Mouse (Mus musculus) frontal cortex, postnatal 25 days (tissue): ENCODE data around the gene Myg1.
A peak's percentile ranks its signal among the peaks of the same experiment; 100 is the strongest.
"Not testable (repeated sequence)": the region's sequence is repeated elsewhere in the genome, so short reads cannot be mapped to it uniquely, and the experiment has no call there.

Experiments used
- DNase-seq, 2 experiments: peaks; one replicate each; pipeline ENCODE4 v3.0.0; 2022; ENCODE audit warnings: low spot score in 2 of 2

Myg1 gene

GRCm38 (mm10) chr15:102331610-102332015, at the start of gene Myg1:
Gene Myg1, plus strand, starts transcription at chr15:102331709.
- DNase-seq = peak; percentile 59 to 72

GRCm38 (mm10) chr15:102282463-102283292, 48.8 kb upstream of the Myg1 start:
- DNase-seq = no peak

GRCm38 (mm10) chr15:102283648-102284047, 47.9 kb upstream of the Myg1 start:
- no peak for DNase-seq

DNA sequence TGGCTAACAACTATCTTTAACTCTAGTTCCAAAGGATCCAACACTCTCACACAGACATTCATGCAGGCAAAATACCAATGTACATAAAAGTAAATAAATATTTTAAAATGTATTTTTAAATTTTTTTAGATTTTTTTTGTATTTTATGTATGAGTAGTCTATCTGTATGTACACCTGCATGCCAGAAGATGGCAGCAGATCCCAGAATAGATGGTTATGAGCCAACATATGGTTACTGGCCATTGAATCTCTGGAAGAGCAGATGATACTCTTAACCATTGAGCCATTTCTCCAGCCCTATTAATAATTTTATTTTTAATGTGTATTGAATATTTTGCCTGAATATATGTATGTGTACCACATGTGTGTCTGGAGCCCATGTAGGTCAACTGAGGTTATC, 44.1 kb upstream of the Myg1 start:
- no peak for DNase-seq

- peak; percentile 81 to 90 for DNase-seq
Observed at GRCm38 (mm10) chr15:102295633-102296367, 35.7 kb upstream of the Myg1 start, which contains the start of gene Espl1. Gene Espl1, plus strand, starts transcription at chr15:102296266.

DNA sequence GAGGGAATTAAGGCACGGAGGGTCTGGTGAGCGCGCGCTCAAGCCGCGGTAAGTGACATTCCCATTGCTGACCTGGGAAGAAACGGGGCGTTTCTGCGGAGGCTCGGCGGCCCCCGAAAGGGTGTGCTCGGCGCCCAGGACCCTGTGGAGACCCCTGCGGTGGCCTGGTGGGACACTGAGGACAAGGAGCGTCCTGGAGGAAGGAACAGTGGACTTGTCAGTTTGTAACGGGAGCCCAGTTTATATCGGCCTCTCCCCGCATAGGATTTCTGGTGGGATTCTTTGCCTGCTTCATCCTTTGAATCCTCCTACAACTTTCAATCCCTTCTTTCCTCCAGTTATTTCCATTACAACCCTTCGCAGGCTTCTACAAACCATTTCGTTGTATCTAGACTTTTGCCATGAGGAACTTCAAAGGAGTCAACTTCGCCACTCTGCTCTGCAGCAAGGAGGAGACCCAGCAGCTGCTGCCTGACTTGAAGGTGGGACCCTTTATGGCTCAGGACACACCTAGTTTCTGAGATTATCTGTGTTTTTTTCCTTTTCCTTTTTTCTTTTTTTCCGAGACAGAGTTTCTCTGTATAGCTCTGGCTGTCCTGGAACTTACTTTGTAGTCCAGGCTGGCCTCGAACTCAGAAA, 35.0 kb upstream of the Myg1 start:
- DNase-seq = no peak

DNA sequence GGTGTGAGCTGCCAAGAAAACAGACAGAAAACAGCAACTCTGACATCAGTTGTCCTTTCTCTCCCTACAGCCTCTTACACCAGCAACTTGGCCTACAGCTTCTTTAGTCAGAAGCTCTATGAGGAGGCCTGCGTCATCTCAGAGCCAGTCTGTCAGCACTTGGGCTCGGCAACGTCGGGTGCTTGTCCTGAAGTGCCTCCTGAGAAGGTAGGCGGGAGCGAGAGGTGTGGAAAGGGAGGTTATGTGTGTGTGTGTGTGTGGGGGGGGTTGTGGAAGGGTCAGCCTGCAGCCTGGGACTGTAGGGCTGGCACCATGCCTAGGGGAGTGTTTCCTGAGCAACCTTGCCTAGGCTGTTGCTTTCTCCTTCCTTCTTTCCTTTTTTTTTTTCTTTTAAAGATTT, 29.0 kb upstream of the Myg1 start:
- no peak for DNase-seq

DNA sequence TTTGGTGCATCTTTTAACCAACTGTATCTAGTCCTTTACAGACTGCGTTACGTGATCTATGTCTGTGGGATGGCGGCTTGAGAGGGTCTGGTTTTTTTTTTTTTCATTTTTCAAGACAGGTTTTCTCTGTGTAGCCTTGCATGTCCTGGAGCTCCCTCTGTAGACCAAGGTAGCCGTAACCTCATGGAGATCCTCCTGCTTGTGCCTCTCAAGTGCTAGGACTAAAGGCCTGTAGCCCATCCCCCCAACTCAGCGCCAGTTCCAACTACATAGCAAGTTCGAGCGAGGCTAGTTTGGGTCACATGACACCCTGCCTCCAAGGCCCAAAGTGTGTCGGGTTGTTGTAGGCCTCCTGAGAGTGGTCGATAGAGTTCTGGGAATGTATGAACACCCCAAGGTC, 22.8 kb upstream of the Myg1 start:
- DNase-seq = no peak

GRCm38 (mm10) chr15:102310074-102310845, 21.2 kb upstream of the Myg1 start:
- no peak for DNase-seq

GRCm38 (mm10) chr15:102311489-102311888, 20.0 kb upstream of the Myg1 start:
- no peak for DNase-seq

DNA sequence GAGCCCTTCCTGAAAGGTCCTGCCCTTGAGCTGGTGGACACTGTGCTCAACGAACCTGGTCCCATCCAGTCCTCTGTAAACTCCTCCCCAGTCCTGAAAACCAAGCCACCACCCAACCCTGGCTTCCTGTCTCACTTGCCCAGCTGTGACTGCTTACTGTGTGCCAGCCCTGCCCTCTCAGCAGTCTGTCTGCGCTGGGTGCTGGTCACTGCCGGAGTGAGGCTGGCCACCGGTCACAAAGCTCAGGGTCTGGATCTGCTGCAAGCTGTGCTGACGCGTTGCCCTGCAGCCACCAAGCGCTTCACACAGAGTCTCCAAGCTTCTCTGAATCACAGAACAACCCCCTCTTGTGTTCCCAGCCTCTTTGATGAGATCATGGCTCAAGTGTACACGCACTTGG, 16.2 kb upstream of the Myg1 start:
- no peak for DNase-seq

- peak; percentile 42 to 51 for DNase-seq
Observed at GRCm38 (mm10) chr15:102316263-102316662, 15.2 kb upstream of the Myg1 start.

DNA sequence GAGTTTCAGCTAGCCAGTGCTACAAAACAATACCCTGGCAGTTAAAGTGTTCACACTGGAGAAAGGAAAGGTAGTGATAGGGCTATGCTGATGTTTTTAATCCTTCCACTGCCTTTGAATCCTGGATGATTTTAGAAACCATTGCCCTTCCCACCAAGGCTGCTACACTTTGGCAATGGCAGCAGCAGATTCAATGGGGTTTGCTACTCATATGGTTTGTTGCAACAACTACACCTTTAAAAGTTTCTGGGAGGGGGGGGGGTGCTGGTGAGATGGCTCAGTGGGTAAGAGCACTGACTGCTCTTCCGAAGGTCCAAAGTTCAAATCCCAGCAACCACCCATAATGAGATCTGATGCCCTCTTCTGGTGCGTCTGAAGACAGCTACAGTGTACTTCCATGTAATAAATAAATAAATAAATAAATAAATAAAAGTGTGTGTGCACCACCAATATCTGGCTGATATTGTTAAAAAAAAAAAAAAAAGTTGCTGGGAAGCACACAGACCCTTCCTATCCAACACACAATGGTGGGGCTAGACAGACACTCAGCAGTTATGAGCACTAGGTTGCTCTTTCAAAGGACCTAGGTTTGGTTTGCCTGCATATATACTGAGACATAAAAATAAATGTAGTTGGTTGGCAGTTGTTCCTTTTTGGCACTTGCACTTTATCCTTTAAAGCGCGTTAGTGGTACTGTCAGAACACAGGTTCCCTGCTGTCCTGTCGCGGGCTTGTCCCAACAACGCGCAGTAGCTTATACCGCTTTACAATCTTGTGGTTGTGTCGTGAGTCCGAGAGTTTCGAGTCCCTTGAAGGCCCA, 6.6 kb upstream of the Myg1 start:
- DNase-seq = no peak

DNA sequence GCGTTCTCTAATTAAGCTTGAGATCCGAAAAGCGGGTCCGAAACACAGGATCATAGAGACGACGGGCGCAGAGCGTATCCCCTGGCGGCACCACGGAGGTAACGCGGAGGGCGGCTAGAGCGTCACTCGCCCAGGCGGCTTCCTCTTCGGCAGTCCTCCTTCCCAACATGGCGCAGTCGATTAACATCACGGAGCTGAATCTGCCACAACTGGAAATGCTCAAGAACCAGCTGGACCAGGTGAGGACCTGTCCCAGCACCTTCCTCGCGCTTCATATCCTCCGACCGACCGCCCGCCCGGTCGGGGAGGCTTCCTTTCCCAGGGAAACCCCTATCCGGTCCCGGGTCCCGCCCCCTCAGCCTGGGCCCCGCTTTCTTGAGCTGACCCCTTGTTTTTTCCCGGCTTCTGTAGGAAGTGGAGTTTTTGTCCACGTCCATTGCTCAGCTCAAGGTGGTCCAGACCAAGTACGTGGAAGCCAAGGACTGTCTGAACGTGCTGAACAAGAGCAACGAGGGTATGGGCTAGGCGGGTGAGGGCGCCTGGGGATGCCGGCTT, 5.4 kb upstream of the Myg1 start, which contains the start of gene Pfdn5:
Gene Pfdn5 (plus strand): TSS at position 95 of the 555 bp plus-strand sequence.
- DNase-seq = peak; percentile 72 to 78

DNA sequence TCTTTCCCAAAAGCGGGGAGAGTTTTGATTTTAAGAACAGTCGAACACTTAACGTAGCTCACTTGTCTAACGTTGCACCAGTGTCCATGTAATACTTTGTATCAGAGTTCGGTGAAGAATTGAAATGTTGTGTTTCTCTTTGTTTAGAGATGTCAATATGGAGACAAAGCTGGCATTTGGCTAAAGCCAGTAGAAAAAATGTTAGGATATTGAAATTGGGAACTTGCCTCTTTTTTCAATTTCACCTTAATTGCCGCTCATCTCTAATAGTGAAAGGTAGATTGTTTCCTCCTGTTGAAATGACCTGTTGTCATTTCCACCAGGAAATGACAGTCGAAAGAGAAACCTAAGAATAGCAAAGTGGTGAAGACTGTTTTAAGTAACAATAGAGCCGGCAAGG, 4.6 kb upstream of the Myg1 start:
- DNase-seq = no peak

DNA sequence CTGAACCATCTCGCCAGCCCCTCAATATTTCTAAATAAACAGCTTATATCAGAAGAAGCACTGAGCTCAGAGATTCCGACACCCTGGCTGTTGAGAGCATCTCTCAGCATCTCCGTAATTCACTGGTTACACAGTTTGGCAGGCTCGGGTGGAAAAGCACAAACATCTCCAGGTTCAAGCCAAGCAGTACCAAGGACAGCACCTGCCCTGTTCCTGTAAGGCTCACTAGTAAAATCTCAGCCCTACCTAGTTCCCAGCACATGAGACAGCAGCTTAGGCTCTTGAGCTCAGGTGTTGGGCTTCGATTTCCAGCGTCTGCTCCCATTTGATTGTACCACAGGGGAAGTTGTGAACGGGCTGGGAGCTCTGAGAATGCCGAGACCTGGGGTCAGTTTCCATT, 3.7 kb downstream of the Myg1 start:
- no peak for DNase-seq

DNA sequence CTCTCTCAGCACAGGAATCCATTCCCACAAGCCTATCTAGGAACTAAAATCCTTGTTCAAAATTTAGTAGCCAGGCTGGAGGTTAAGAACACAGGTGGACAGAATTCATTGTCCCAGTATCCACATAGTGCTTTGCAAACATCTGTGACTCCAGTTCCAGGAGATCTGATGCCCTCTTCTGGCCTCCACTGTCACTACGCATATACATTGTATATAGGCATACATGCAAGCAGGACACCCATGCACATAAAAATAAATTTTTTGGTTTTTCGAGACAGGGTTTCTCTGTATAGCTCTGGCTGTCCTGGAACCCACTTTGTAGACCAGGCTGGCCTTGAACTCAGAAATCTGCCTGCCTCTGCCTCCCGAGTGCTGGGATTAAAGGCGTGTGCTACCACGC, 4.4 kb downstream of the Myg1 start:
- not testable (repeated sequence) for DNase-seq

DNA sequence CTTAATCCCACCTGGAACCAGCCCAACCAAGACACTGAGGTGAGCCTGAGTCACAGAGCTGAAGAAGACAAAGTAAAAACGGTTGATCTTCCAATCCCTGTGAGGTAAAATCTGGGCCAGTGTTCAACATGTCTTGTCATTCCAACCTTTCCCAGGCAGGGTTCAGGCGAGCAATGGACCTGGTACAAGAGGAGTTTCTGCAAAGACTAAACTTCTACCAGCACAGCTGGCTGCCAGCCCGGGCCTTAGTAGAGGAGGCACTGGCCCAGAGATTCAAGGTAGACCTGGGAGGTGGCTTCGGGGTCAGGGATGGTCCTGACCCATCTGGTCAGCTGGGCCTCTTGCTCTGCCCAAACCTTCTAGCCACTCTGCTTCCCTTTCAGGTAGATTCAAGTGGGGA, 5.4 kb downstream of the Myg1 start:
- no peak for DNase-seq

- DNase-seq = no peak
Observed at GRCm38 (mm10) chr15:102339612-102340011, 8.1 kb downstream of the Myg1 start.

- DNase-seq = no peak
Observed at GRCm38 (mm10) chr15:102341580-102341979, 10.1 kb downstream of the Myg1 start.
